Mouse (Mus musculus) adrenal gland, adult 8-10 months (tissue): ENCODE measurements around the gene Herc3. TPM values are rescaled to one million over a fixed set of nuclear protein-coding genes. Genes with fewer than 3 reads are reported as not detected.
"Not testable (repeated sequence)": the region's sequence is repeated elsewhere in the genome, so short reads cannot be mapped to it uniquely, and the experiment has no call there.

ENCODE experiments used
- DNase-seq: peaks from one replicate; pipeline ENCODE4 v3.0.0; 2022
- total RNA-seq, 4 experiments: library from RNA; stranded (reverse); gene quantifications; 2 replicates each; pipeline ENCODE4 v1.2.4; 2022

The Herc3 gene
- total RNA-seq, 4 experiments from 2014 or later, result 16.0 to 37.9 (median 23.6) TPM

DNA sequence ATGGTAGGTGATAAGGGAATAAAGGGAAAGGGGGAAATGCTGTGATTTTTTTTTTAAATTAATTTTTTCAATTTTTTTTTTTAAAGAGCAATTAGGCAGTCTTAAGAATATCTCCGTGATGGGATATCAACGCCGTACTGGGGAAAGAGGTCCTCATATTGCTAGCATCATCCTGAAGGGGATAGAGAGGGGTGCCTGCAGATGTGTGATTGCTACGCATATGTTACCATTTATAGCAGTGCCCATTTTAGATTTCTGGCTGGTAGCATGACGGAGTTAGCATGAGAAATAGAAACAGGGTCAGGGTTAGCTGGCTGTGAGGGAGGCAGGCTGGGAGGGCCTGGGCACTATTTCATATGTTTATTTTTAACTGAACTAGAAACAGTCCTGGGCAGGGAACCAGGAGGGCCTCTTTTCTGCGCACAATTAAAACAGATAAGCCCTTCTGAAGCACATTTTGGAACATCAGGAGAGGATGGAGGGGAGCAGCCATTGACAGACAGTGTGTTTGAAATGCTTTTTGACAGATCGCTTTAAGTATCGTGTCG is 31.3 kb downstream of the Herc3 start:
- no peak for DNase-seq

DNA sequence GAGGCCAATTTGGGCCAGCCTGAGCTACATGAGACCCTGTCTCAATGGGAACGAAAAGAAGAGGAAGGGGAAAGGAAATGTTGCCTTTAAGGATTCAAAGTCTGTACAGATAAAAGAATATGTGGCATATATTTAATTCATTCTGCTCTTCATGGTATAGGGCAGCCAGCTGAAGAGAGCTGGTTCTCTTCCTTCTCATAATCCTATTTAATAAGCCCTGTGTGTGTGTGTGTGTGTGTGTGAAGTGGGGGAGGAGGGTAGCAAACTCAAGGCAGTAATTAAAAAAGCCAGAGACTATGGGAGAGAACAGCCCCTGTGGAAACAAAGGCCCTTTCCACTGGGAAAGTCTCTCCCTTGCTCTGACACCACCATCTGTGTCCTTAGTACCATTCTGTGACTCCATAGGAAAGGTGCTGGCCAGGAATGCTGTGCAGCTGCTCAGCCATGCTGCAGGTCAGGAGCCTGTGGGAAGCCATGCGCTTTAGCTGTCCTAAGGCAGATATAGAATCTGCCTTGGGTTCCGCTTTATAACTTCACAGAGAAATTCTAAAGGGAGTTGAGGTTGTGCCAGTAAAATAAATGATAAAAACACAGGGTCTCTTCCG is 32.5 kb downstream of the Herc3 start:
- DNase-seq, result no peak

DNA sequence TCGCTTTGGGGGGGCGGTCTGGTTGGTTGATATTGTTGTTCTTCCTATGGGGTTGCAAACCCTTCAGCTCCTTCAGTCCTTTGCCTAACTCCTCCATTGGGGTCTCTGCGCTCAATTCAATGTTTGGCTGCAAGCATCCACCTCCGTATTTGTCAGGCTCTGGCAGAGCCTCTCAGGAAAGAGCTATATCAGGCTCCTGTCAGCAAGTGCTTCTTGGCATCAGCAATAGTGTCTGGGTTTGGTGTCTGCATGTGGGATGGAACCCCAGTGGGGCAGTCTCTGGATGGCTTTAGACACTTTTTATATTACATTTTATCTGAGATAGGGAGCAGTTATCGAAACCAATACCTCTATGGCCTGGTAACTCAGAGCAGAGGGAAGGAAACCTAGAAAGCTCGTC is 36.6 kb downstream of the Herc3 start:
- DNase-seq, result not testable (repeated sequence)

DNA sequence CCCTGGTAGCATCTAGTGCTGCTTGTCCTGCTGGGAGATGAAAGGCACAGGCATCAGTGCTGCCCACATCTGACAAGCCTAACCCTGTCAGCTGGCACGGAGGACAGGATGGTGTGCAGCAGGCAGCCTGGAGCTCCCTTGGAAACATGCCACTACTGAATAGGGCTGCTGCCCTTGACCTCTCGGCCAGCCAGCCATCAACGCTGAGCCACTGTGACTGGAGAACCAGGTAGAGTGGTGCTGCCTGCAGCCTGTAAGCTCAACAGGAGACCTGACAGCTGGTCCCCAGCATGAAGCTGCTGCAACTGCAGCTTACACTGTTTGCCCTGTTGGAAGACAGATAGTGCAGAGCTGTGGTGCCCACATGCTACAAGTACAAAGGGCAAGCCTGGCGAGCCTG is 48.3 kb downstream of the Herc3 start:
- DNase-seq, result peak; percentile 19

DNA sequence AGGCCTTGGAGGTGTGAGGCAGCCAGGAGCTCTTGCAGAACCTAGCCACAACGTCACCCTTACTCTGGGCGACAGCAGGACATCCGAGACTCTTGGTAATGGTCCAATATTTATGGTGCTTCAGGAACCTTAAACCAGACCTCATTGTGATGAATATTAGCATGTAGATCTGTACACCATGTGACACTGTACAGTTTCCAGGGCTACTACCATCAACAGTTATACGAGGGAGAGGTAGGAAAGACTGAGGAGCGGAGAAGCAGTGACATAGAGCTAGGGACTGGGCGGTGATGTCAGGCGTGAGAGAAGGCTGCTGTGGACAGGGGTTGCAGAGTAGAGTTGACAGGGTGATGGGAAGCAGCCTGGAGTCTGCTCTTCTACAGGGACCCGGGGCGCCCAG is 48.7 kb downstream of the Herc3 start:
- no peak for DNase-seq

DNA sequence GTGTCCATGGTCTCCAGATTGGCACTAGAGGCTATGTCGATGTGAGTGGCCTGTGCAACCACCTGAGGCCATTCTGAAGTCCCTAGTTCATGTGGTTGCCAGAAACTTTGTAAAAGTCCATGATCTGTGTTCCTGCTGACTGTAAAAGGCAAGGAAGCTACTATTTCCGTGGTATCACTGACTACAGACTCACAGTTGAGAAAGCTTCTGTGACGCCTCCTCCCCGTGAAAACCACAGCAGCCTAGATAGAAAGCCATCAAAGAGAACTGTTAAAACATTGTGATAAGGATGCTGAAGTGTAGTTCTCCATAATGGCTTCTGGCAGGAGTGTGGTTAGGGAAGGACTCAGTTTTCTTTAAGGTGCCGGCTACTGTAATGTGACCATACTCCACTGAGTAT is 49.6 kb downstream of the Herc3 start:
- no peak for DNase-seq

DNA sequence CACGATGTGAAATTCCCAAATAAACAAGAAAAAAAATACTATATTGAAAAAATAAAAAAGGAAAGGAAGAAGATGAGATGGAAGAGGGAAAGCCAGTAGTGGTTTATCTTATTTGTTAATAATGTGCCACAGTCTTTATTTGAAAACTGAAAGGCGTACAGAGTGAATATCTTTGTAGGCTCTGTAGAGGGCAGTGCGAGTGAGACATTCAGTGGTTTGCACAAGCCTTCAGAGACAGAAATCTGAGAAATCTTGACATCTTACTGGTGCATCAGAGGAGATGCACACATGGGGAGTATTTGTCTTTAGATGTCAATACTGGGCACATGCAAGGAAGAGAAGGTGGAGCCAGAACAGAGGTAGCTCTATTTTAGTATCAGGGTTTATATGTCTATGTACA is 50.1 kb downstream of the Herc3 start:
- no peak for DNase-seq

DNA sequence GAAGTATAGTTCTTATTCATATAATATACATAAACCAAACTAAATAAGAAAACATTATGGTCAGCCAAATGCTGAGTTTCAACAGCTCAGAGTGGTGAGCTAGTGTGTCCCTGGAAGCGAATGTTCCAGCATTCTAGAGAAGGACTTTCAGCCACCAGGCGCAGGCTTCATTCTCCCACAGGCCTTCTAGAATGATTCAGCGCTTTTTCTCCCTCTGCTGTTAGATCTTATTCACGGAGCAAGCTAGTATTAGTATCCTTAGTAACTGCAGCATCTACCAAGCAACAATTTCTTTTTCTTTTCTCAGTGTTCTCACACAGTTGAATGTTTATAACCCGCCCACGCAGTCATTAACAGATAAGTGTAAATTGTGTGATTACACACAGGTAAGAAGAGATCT is 51.0 kb downstream of the Herc3 start:
- DNase-seq, result no peak

DNA sequence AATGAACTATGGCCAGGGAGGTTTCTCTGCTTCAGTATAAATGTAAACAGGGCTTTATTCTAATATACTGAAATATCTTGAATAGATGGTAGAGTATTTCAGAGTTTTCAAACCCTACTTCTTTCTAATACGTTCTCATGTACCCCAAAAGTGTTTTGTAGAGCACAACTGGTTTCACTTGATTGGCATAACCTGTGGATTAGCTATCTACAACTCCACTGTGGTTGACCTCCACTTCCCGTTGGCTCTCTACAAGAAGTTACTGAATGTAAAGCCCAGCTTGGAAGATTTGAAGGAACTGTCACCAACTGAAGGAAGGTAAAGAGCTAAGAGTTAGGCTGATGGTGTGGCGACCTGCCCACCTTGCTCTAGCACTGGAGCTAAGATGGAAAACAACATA is 58.7 kb downstream of the Herc3 start:
- no peak for DNase-seq

DNA sequence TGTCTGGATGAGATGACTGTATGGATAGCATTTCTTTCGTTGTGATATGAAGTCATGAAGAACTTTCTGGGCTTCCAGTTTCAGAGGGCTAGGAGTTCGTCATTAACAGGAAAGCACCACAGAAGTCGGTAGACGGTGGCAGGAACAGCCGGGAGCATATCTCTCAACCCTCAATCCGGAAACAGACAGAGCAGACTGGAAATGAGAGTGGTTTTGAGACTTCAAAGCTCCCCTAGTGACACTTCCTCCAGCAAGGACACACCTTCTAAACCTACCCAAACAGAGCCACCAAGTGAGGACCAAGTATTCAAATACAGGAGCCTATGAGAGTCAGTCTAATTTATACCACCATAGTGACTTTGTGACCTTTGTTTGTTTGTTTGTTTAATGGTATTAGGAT is 62.0 kb downstream of the Herc3 start:
- no peak for DNase-seq

DNA sequence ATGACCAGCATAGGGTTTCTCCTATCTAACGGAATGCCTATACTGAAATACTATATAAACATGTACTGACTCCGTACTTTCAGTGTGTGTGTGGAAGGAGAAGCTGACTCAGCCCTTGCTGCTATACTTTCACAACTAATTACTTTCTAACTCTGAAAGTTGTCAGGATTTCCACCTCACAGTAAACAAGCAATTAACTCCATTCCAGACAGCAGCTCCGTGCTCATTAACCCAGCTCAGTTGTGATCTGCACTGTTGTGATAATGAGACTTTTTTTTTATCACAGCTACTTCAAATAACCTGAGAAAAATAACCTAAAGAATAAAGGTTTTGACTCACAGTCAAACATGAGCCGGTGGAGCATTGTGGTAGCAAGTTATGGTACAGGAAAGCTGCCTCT is 63.7 kb downstream of the Herc3 start:
- no peak for DNase-seq

DNA sequence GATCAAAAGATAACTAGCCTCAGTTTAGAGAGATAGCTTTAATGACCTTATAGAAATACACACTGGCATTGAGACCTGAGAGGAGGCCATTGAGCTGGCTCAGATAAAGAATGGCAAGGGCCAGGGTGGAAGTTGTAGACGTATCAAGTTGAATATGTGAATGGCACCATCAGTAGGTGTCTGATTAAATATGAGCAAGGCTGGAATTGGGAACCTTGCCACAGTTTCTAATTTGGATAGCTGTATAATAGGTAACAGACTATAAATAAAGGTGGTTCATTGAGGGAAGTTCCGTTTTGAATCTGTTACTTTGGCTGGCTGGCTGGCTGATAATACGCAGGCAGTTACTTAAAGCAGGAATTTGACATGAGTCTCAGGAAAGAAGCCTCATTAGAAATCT is 65.4 kb downstream of the Herc3 start:
- no peak for DNase-seq

DNA sequence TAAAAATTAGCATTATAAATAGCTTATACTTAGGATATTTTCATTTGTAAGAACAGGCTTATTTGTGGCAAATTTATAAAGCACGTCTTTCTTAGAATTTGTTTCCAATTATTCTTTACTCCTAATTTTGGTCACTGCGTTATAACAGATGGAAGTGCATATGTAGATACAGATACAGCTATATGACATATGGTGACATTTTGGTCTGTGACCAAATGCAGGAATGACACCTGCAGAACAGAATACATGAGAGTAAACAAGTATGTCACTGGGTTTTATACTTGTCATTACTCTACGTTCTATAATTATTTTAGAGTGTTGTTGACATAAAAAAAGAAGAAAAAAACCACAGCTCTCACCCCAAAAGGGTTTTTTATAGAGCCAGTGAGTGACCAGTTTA is 67.8 kb downstream of the Herc3 start:
- no peak for DNase-seq

DNA sequence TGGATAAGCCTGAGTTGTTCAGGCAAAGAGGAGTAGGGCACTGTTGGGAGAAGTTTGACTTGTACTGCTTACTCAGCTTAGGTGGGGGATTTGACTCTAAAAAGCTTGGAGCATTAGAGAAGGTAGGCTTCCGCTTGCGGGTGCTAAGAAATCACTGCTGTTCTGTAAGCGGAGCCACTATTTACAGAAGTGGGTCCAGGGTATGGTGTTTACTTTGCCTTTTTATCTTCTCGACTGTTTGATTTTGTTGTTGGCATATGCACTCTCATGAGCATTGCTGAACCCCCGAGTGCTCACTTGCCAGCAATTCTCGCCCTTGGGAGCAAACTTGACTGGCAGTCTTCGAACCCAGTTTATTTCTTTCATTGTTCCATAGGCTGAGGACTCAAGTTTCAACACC is 69.3 kb downstream of the Herc3 start:
- DNase-seq, result no peak

DNA sequence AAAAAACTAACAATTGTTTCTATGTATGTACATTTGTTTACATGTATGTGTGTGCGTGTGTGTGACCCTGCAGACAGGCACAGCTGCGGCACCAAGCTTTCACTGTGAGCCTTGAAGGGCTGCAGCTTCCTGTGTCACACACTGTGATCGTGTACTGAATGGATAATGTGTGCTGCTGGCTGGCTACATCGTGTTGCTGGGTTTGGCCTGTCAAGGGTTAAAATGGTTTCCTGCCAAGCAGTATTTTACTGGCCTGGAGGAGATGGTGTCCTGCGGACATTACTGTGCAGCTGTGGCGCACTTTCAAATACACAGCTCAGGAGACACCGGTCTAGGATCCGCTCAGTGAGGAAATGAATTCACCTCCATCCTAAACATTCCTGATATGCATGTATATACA is 71.9 kb downstream of the Herc3 start:
- no peak for DNase-seq

DNA sequence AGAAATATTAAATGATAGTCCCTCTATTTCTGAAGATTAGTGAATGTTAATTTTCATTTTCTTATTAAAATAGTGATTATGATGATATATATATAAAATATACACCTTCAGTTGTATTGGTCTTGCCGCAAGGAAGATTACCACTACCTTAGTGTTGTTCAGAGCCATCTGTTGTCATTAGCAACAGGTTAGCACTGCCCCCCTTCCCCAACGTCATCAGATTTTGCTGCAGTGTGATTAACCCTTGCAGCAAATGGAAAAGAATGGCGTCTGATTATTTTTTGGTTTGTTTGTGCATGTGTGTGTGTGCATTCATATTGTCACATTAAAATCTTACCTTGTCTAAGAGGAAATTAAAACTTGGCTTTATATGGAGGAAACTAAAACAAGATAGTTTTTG is 73.3 kb downstream of the Herc3 start:
- no peak for DNase-seq

DNA sequence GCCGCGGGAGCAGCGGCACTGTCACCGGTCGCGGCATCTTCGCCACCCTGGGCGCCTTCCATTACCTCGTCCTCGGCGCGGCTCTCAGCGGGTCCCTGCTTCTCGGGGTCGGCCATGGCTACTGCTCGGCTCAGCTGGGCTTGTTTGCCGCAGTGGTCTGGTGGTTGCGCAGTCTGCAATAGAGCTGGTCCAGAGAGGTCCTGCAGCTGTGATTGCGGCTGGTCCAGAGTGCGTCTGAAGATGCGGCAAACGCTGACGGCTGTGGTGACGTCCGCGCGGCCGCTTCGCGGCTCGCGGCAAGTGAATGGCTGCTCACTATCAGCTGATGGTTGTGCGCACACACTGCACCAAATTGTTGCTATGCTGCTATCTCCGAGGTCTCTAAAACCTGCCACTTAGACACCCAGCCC is 75.6 kb downstream of the Herc3 start, which contains the start of gene Nap1l5:
Nap1l5 (minus strand) TSS at position 225 of the 410 bp plus-strand sequence.
- peak; percentile 26 for DNase-seq

DNA sequence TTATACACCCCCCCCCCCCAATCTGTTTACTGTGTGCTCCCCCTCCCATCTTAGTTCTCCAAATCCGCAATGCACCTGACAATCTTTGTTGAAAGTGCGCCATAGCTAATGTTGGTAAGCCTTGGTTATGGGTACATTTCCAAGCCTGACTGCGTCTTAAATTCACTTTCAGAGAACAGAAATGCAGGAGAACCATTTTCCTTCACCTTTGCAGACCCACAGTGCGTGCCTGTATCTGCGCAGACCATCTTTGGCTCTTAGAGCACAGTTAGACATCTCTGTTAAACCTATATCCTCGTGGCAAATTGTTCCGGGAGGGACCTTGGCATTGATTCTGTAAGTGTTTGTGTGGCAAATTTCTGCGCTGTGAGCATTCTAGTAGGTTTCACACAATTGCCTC is 76.1 kb downstream of the Herc3 start:
- no peak for DNase-seq

DNA sequence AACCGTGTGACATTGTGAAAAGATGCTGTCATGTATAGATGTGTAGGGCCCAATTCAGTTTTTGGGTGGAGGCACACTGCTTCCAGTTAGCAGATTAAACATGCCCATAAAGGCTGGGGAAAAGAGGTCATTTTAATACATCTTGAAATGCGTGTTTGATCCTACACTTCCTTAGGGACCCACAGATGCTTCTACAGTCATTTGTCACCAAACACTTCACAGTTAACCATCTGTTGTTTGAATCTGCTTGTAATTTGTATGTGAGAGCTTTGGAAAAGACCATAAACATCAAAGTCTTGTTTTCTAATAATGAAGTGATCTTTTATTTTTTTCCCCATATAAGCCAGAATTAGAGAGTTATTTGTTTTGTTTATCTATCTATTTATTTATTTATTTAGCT is 76.5 kb downstream of the Herc3 start:
- DNase-seq, result no peak

DNA sequence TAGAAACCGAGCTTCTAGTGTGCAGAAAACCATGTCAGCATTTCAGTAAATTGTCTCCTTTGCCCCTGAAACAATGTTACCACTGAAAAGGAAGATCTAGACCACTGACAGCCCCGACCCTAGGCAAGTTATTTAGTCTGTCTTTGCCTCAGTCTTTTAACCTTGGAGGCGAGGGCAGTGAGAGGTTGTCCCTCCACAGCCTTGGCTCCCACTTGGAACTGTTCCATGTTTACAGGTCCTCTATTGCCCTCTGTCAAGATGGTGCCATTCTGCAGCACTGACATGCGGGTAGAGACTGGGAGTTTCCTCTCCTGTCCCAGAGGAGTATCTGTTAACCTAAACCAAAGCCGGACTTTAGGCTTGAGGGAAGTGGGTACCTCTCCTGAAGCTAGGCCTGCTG is 81.6 kb downstream of the Herc3 start:
- no peak for DNase-seq

DNA sequence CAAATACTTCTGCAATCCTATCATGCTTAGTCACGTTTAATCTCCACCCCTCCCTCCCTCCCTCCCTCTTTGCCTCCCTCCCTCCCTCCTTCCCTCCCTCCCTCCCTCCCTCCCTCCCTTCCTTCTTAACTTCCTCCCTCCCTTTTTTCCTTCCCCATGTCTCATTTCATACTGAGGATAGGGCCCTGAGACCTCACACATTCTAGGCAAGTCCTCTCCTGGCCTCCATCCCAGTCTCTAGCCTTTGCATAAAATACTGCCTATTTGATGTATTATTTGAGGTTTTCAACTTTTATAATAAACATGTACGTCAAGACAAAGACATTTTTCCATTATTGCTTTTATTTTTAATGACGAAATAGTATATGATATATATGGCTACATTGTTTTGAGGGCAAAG is 82.3 kb downstream of the Herc3 start:
- DNase-seq, result no peak

DNA sequence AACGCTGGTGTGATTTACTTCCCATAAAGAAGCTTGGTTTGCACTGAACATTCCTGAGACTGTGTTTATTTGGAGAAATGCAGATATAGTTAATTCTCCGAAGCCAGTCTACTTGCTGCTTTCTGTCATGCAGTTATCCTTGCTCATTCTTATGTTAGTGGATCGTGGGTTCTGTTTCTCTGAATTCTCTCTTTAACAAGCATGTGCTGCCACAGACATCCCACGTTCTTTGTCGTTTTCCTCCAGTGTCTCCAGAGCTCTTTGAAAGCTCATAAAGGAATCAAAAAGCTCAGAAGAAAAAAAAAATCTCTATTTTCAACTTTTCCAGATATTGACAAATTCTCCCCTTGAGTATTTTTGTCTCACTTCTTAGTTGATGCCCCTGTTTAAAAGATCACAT is 82.7 kb downstream of the Herc3 start:
- no peak for DNase-seq

DNA sequence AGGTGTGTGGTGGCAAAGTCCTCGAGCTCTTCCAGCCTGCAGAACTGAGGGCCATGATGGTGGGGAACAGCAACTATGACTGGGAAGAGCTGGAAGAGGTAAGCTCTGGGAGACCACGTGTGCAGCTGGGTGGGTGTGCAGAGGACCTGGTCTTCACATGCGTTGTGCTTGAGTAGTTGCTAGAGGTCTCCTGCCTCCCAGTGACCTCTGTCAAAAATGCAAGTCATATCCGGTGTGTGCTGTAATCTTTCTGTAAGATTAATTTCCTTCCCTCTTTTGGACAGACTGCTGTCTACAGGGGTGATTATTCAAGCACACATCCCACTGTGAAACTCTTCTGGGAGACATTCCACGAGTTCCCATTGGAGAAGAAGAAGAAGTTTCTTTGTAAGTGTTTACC is 85.2 kb downstream of the Herc3 start:
- no peak for DNase-seq

DNA sequence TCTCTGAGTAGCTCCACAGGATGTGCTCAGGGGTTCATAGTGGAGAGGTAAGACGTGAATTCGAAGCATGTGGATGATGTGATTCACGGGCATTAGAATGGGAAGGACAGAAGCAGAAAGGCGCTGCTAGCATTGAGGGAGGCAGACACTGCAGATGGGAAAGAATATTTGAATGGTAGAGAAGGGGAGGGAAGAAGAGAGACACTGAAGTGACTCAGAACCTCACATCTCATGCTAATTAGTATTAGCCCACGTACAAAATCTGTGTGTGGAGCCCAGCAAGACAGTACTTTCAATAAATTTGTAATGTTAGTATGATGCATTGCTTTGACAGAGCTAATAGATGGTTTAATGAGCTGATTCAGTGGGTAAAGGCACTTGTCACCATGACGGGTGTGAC is 89.5 kb downstream of the Herc3 start:
- DNase-seq, result no peak

DNA sequence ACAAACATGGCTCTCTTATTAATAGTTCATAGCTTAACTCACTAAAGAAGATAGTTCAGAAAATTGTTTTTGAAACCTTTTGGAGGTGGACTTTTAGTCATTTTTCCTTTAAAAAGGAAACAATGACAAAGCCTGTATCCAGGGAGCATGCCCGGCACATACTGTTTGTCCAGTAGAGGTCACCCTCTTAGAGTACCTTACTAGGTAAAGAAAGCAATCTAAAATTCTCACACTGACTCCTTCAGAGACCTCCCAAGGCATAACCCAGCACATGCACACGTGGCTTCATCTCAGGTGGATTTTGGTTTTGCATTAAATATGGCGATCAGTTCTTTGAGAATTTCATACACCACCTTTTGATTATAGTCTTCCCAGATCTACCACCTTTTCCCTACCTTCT is 90.4 kb downstream of the Herc3 start:
- no peak for DNase-seq
